Mouse (Mus musculus) cerebellum, adult (tissue): ENCODE data around the gene Megf8.

Experiments used
- ATAC-seq: cut with Nextera tagmentation; 2 replicates; pipeline ENCODE4 v1.9.2; 2017; ENCODE audit warnings: mild to moderate bottlenecking, moderate library complexity, mixed read lengths; ENCODE audit not compliant: insufficient number of reproducible peaks, low FRiP score, low TSS enrichment

The Megf8 gene

DNA sequence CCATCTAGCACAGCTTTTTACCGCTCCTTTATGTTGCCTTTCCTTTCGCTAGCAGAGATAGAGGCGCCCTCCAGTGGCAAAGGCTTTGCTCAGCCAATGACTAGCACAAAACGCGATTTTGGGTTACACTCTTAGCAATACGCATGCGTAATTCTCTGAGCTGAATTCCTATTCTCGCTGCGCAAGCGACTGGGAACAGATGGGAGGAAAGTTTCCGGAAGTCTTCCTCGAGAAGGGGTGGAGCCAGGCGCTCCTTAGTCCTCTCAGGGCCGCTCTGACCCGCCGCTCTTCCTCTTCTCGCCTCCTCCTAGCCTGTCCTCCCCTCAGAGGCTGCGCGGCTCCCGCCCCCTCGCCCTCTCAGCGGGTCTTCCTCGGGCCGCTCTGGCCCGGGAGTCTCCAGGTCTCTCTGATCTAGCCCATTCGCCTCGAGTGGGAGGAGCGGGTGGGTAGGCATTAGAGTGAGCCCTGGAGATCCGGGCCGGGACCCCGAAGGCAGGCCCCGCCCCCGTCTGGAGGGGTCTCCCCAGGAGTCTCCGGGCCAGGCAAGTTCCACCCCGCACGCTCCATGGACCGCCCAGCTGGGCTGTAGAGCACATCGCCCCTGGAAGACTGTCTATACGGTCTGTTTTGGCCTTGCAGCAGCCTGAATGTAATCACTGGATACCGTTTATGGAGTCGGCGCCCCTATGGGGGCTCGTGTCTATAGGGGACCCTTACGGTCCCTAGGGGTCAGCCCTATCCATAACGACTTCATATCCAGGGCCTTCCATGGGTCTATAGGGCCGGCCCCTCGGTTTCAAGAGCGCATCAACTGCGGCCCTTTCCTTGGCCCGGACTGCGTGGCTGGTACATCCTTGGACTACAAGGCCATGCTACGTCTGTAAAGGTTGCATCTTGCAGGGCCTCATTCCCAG, at the start of gene Megf8:
TSS of gene Megf8 (plus strand) at position 633 of the 914 bp plus-strand sequence.
- ATAC-seq: peak; percentile 94

DNA sequence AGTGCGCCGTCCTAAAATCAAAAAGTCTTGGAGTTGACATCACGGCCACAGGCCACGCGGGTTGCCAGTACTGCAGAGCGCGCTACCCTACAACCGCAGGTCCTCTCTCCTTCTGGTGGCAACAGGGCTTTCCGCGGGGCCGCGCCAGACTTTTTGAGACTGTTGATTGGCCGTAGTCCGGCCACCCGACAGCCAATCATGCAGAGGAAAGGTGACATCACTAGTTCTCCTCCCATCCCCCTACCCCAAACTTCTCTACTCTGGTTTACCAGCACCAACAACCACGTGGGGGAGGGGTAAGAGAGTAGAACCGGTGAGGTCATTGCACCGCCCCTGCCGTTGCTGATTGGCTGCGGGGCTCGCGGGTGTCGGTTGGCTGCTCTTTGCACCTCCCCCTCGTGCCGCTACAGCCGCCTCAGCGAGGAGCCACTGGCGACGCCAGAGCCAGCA, 49.6 kb upstream of the Megf8 start, which contains the start of gene Cic:
TSS of gene Cic (plus strand) at position 404 of the 450 bp plus-strand sequence.
- ATAC-seq: peak; percentile 74

- ATAC-seq: peak; percentile 94
These were observed 49.1 kb upstream of the Megf8 start for GRCm38 (mm10) chr7:25267751-25268463.

DNA sequence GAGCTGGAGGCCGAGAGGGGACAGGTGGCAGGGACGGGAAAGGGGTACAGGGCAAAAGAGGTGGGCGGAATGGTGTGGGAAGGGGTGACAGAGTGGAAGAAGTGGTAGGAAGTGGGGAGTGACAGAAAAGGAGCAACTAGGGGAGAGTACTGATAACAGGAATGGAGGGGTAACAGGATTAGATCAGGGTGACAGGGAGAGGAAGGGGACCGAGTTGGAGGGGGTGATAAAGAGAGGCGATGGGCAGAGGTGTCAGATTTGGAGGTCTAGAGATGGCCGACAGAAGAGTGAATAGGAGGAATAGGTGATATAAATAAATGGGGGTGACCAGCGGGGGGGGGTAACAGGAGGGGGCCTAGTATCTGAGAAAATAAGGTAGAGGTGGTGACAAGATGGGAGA, 48.4 kb upstream of the Megf8 start:
- no peak for ATAC-seq

DNA sequence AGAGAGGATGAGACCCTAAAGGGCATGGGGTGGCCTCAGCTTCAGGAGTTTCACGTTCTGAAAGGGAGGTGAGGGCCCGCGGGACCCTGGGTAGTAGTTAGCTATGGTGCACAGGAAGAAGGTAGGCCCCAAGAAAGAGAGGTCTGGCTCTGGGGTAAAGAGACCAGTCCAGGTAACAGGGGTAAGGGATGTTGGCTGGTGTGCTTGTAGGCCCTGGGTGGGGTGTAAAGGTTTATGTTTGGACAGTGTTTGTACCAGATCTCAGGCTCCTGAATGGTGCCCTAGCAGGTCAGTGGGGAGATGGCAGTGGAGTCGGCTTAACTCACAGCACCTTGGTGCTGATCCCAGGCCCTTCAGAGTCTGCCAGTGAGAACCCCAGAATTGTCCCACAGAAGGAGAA, 47.9 kb upstream of the Megf8 start:
- ATAC-seq: no peak

DNA sequence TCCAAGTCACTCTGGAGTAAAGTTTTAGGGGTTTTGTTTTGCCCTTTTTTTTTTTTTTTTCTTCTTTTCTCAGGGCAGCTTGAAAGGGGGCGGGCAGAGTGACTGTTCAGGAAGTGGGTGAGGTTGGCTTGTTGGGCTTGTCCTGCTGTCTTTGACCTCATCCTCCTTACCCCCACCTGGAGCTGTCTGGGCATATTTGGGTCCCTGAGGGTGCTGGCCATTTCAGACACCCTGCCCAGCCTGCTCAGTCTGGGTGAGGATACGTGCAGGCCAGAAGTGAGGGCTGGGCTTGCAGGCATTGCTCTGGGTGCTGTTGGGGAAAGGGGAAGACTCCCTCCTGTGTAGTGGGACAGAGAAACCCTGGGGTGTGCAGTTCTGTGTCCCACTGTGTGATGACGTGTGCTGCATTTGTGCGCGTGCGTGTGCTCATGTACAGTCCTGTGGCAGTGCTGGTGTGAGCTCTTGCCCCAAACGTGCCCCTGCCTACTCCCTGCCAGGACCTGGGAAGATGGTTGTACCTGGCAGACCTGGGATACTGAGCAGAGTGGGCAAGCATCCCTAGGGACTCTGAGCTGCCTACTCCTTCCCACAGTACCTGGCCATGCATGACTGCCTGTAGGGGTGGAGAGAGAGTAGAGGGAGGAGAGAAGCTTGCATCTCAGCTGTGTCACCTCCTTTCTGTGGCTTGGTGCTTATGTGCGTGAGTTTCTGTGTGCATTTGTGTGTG, 47.3 kb upstream of the Megf8 start:
- ATAC-seq: no peak

DNA sequence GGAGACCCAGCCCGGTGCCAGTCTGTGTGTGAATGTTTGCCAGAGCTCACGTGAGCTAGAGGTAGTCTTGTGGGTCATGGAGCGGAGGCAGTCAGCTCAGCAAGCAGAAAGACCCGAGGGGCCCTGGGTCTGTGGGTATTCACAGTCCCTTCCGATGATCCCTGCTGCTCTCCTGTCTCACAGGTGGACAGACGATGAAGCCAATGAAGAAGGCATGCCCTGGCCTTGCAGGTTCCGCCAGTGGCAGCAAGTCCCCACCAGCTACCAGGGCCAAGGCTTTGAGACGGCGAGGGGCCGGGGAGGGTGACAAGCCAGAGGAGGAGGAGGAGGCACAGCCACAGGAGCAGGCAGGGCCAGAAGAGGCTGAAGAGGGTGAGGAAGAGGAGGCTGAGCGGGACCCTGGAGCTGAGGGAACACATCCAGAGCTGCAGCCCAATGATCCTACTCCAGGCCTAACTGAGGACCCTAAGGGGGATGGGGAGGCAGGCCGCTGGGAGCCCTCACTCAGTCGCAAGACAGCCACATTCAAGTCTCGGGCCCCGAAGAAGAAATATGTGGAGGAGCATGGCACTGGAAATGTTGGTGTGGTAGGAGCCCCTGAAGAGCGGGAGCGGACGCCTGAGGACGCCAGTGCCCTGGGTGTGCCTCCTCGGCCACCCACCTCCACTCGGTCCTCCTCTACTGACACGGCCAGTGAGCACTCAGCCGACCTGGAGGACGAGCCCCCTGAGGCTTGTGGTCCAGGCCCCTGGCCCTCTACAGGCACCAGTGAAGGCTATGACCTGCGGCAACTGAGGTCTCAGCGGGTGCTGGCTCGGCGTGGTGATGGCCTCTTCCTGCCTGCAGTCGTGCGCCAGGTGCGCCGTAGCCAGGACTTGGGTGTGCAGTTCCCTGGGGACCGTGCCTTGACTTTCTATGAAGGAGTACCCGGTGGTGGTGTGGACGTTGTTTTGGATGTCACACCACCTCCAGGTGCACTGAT, 46.0 kb upstream of the Megf8 start:
- no peak for ATAC-seq

- ATAC-seq: no peak
These were observed 45.1 kb upstream of the Megf8 start for GRCm38 (mm10) chr7:25271651-25272444.

DNA sequence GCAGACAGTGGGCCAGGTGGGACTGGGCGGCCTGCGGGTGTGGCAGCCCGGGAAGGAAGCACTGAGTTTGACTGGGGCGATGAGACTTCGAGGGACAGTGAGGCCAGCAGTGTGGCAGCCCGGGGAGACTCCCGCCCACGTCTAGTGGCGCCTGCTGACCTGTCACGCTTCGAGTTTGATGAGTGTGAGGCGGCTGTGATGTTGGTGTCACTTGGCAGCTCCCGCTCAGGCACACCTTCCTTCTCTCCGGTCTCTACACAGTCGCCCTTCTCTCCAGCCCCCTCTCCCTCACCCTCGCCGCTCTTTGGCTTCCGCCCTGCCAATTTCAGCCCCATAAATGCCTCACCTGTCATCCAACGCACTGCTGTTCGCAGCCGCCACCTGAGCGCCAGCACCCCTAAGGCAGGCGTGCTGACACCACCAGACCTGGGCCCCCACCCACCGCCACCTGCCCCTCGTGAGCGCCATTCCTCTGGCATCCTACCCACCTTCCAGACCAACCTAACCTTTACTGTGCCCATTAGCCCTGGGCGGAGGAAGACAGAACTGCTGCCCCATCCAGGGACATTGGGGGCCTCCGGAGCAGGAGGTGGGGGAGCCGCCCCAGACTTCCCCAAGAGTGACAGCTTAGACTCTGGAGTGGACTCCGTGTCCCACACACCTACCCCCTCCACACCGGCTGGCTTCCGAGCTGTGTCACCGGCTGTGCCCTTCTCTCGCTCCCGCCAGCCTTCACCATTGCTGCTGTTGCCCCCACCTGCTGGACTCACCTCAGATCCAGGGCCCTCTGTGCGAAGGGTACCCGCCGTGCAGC, 44.3 kb upstream of the Megf8 start:
- ATAC-seq: no peak

GRCm38 (mm10) chr7:25273259-25274241, 43.4 kb upstream of the Megf8 start:
- ATAC-seq: no peak

DNA sequence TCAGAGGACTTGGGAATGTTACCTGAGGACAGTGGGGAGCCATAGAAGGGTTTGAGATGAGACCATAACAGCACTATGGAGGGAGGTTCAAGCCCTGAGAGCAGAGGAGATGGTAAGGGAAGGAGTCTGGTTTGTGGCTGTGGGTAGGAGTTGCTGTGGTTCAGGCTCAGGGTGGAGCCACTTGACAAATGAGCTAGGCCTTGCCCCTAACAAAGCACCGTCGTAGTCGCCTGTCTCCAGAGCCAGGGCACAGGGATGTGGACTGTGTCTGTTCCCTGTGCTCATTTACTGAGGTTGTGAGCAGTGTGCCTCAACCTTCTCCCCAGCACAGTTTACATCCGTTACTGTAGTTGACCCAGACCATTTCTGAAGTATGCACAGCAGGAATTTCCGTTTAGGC, 42.4 kb upstream of the Megf8 start:
- no peak for ATAC-seq

GRCm38 (mm10) chr7:25274996-25275395, 42.0 kb upstream of the Megf8 start:
- ATAC-seq: no peak

GRCm38 (mm10) chr7:25275555-25276298, 41.2 kb upstream of the Megf8 start:
- ATAC-seq: no peak

DNA sequence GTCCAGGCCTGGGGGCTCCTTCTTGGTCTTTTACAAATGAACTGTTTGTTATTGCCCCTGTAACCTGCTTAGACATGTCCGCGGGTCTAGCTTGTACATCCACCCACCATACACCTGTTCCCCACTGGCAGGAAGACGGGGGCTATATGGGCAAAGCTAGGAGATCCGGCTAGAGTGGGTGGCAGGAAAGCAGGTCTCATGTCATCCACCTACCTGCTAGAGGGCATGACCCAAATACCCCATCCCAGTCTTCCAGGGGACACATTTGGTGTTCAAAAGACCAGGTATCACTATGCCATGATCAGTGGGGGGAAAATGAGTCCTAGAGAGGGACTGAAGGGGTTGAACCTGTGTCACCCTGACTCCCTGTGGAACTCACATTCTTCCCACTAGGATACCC, 39.6 kb upstream of the Megf8 start:
- ATAC-seq: no peak

DNA sequence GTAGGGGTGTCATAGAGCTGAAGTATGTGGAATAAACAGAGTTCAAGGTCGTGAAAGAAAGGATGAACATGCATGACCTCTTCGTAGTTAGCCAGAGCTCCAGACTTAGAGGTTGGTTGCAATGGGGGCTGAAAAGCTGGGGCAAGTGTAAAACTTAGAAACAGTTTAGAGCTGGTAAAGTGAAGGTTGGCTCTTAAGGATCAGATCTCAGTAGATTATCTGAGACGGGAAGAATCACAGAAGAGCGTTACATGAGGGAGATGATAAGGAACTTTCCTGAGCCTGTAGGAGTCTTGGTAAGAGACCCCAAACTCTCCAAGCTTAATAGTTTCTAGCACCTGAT, 39.0 kb upstream of the Megf8 start:
- no peak for ATAC-seq
